Mouse (Mus musculus): ENCODE data around the gene Rab22a. TPM values are rescaled to one million over a fixed set of nuclear protein-coding genes. Genes with fewer than 3 reads are reported as not detected.

The Rab22a gene
- polyA plus RNA-seq, 1 experiment from 2014 or later, result 29.7 TPM

DNA sequence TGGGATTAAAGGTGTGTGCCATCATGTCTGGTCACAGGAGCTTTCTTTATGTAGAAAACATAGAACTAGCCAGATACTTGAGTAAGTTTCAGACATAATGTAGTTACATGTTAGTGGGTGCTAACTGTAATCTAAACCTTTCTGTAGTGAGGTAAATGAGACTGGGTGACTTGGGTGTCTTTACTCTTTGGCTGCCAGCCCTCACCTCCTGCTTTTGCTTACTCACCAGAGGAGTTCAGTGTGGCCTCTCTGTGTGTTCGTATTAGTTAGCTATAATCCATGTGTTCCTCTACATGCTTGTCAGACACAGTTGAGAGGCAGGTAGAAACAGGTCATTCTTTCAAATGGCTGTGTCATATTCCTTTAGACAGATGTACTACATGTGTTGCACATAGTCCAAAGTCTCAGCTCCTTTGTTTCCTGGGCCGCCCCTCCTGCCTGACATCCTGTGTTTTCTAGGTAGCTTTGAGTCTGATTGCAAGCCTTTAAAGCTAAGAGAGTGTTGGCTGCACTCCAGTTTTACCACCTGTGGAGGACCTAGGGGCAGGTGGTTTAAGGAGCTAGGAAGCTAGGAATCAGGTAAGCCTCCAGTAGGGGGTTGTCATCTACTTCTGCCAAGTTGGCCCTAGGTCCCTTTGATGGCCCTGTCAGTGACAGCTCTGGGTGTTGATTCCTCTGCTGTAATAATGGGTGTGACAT lies 89.5 kb downstream of the Rab22a start:
- Histone ChIP-seq H3K36me3 (ENCODE audit: control insufficient read depth, insufficient read depth, low read length) (no peaks in the 10 kb centered on the region), H3K4me2 (replicated peaks; ENCODE audit: low read depth) (no peak overlapping the region), H3K4me3 (ENCODE audit: low read depth, low read length) (no peak overlapping the region), H3K27ac (replicated peaks) (no peak overlapping the region; the same call in 1 of the 2 replicates), H3K4me1 (replicated peaks; ENCODE audit: control insufficient read depth, insufficient read depth) (0 out of 2 replicates have a peak, but pooled peaks cover 2% of the 10 kb centered on the region), H3K27me3 (ENCODE audit: control insufficient read depth, insufficient read depth, low read length) (no peaks in the 10 kb centered on the region), H3K9ac (ENCODE audit: low read length) (no peak overlapping the region), H3K9me3 (ENCODE audit: control insufficient read depth, low read length) (0 out of 2 replicates have a peak, but pooled peaks cover 2% of the 10 kb centered on the region)
- WGBS, result 49% methylated on average over 2 of the region's 2 CpGs
- ATAC-seq (ENCODE audit: low FRiP score, low TSS enrichment) (peak; percentile 91), DNase-seq (ENCODE audit: low spot score) (peak; percentile 77)
- TF ChIP-seq CTCF (IDR thresholded peaks at IDR 0.05; ENCODE audit: low read depth) (no peak), EP300 (optimal IDR thresholded peaks at IDR 0.05) (no peak)

DNA sequence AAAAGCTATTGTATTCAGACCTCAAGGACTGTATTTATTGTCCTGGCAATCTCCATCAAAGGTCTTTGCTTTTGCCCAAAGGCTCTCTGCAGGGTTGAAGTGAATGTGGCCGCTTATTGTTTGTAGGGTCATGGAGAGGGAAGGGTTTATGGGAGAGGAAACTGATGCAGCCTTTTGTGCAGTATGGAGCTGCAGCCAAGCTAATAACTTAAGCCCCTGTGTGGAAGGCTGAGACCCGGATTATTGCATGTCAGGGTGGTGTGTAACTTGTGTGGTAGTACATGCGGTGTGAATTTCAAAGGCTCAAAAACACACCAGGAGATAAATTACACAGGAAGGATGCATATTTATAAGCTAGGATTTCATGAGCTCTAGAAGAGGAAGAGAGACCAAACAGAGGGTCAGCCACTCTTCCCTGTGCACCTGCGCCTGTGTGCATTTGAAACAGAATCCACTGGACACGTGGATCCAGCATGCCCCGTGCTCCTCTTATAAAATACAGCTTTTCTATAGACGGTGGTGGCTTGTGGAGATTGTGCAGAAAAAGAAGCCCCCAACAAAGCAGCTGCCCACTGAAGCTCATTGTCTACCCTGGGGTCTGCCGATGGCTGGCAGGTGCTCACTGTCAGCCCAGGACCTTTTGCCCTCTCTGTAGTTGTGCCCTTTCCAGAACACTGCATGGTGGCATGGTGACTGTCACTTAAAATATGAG lies 96.0 kb downstream of the Rab22a start:
- TF ChIP-seq EP300 (optimal IDR thresholded peaks at IDR 0.05) (no peak), CTCF (IDR thresholded peaks at IDR 0.05; ENCODE audit: low read depth) (no peak)
- H3K4me1 ChIP-seq (replicated peaks; ENCODE audit: control insufficient read depth, insufficient read depth), result no peaks in the 10 kb centered on the region
- no peak for ATAC-seq (ENCODE audit: low FRiP score, low TSS enrichment)
- H3K9ac ChIP-seq (ENCODE audit: low read length), result no peak overlapping the region
- no peak for DNase-seq (ENCODE audit: low spot score)
- no peaks in the 10 kb centered on the region for H3K9me3 ChIP-seq (ENCODE audit: control insufficient read depth, low read length)
- no peaks in the 10 kb centered on the region for H3K36me3 ChIP-seq (ENCODE audit: control insufficient read depth, insufficient read depth, low read length)
- H3K4me2 ChIP-seq (replicated peaks; ENCODE audit: low read depth), result no peak overlapping the region
- H3K4me3 ChIP-seq (ENCODE audit: low read depth, low read length), result no peak overlapping the region
- WGBS, result 64% methylated on average over 8 of the region's 8 CpGs
- H3K27me3 ChIP-seq (ENCODE audit: control insufficient read depth, insufficient read depth, low read length), result no peaks in the 10 kb centered on the region
- H3K27ac ChIP-seq (replicated peaks), result no peak overlapping the region

Small RNAs within 50 kb of the gene (microRNA-seq; reads per million reads assigned to microRNA genes)
- gene Mir6340, result not detected

Other genes starting within 250 kb of the Rab22a start
- not detected in 2 replicates for gene 1700021F07Rik, start 137.2 kb upstream of the Rab22a start, polyA plus RNA-seq (2015; fragmentation: Nextera tagmentation; extraction: Ambion mirVana)
- gene Ankrd60, start 81.4 kb upstream of the Rab22a start, polyA plus RNA-seq (2015; fragmentation: Nextera tagmentation; extraction: Ambion mirVana), result not detected in 2 replicates
- not detected in 2 replicates for gene 1700010B08Rik, start 59.7 kb downstream of the Rab22a start, polyA plus RNA-seq (2015; fragmentation: Nextera tagmentation; extraction: Ambion mirVana)
- gene Vapb, start 77.8 kb downstream of the Rab22a start, polyA plus RNA-seq (2015; fragmentation: Nextera tagmentation; extraction: Ambion mirVana), result 11.1 and 13.1 TPM in 2 replicates

All from stomach, postnatal 0 days (tissue).